Mouse (Mus musculus): ENCODE data around the gene Gm28035.

Gene Gm28035

GRCm38 (mm10) chr2:30261921-30262839 is 21.8 kb downstream of the Gm28035 start:
- no peak for DNase-seq (ENCODE audit: low spot score)

GRCm38 (mm10) chr2:30262840-30263441 is 22.6 kb downstream of the Gm28035 start:
- DNase-seq (ENCODE audit: low spot score), result no peak

GRCm38 (mm10) chr2:30263811-30264210 is 23.4 kb downstream of the Gm28035 start:
- no peak for DNase-seq (ENCODE audit: low spot score)

GRCm38 (mm10) chr2:30264671-30265519 is 24.5 kb downstream of the Gm28035 start:
- DNase-seq (ENCODE audit: low spot score), result no peak

- no peak for DNase-seq (ENCODE audit: low spot score)
These were observed 25.4 kb downstream of the Gm28035 start, which contains the start of gene Phyhd1 for GRCm38 (mm10) chr2:30265767-30266253. Phyhd1 (plus strand) TSS chr2:30266203.

- peak; percentile 65 for DNase-seq (ENCODE audit: low spot score)
These were observed 26.1 kb downstream of the Gm28035 start for GRCm38 (mm10) chr2:30266392-30266941.

GRCm38 (mm10) chr2:30267466-30267865 is 27.1 kb downstream of the Gm28035 start:
- DNase-seq (ENCODE audit: low spot score), result no peak

- DNase-seq (ENCODE audit: low spot score), result no peak
These were observed 28.0 kb downstream of the Gm28035 start for GRCm38 (mm10) chr2:30268371-30268770.

GRCm38 (mm10) chr2:30269241-30269990 is 29.0 kb downstream of the Gm28035 start:
- DNase-seq (ENCODE audit: low spot score), result no peak

- DNase-seq (ENCODE audit: low spot score), result peak; percentile 48
These were observed 29.8 kb downstream of the Gm28035 start for GRCm38 (mm10) chr2:30270134-30270533.

GRCm38 (mm10) chr2:30280743-30281142 is 40.4 kb downstream of the Gm28035 start, which contains the start of gene Gm28038:
Gm28038 (plus strand) TSS chr2:30281043.
- DNase-seq (ENCODE audit: low spot score), result no peak

GRCm38 (mm10) chr2:30281651-30282050 is 41.3 kb downstream of the Gm28035 start:
- DNase-seq (ENCODE audit: low spot score), result no peak

GRCm38 (mm10) chr2:30283193-30283592 is 42.8 kb downstream of the Gm28035 start:
- no peak for DNase-seq (ENCODE audit: low spot score)

GRCm38 (mm10) chr2:30285004-30285403 is 44.6 kb downstream of the Gm28035 start:
- DNase-seq (ENCODE audit: low spot score), result no peak

- DNase-seq (ENCODE audit: low spot score), result no peak
These were observed 45.2 kb downstream of the Gm28035 start for GRCm38 (mm10) chr2:30285416-30286181.

GRCm38 (mm10) chr2:30286192-30287026 is 46.0 kb downstream of the Gm28035 start, which contains the start of the genes Dolk and Nup188:
Dolk (minus strand) TSS chr2:30286334.
Nup188 (plus strand) TSS chr2:30286397.
- peak; percentile 99 for DNase-seq (ENCODE audit: low spot score)

- DNase-seq (ENCODE audit: low spot score), result no peak
These were observed 46.6 kb downstream of the Gm28035 start for GRCm38 (mm10) chr2:30287027-30287373.

GRCm38 (mm10) chr2:30299525-30299924 is 59.2 kb downstream of the Gm28035 start:
- no peak for DNase-seq (ENCODE audit: low spot score)

- no peak for DNase-seq (ENCODE audit: low spot score)
These were observed 59.6 kb downstream of the Gm28035 start for GRCm38 (mm10) chr2:30299966-30300365.

Measured in urinary bladder, postnatal 25 days (tissue).